Mouse (Mus musculus) neural tube, embryonic 12.5 days (tissue): ENCODE results near the gene Gga3. TPM values are rescaled to one million over a fixed set of nuclear protein-coding genes. Genes with fewer than 3 reads are reported as not detected.

Source experiments
- ATAC-seq: fragments of 200-750 bp; cut with Nextera tagmentation; 2 replicates; pipeline ENCODE4 v1.8.0; 2017; ENCODE audit warnings: low read depth, mild to moderate bottlenecking, moderate TSS enrichment, moderate library complexity; ENCODE audit not compliant: low FRiP score
- H3K27ac ChIP-seq: fragments of 300-500 bp; sonication (generic); 2 replicates; pipeline ENCODE4 v1.5.1; 2016
- H3K27me3 ChIP-seq: fragments of 300-500 bp; sonication (generic); replicated peaks from 2 replicates; pipeline ENCODE4 v1.6.1; 2016; ENCODE audit warnings: mild to moderate bottlenecking
- H3K36me3 ChIP-seq: fragments of 300-500 bp; sonication (generic); 2 replicates; pipeline ENCODE4 v1.6.1; 2016; ENCODE audit warnings: mild to moderate bottlenecking
- H3K4me1 ChIP-seq: fragments of 300-500 bp; sonication (generic); 2 replicates; pipeline ENCODE4 v1.6.1; 2016
- H3K4me2 ChIP-seq: fragments of 300-500 bp; sonication (generic); replicated peaks from 2 replicates; pipeline ENCODE4 v1.6.1; 2016; ENCODE audit warnings: mild to moderate bottlenecking
- H3K4me3 ChIP-seq: fragments of 300-500 bp; sonication (generic); 2 replicates; pipeline ENCODE4 v1.5.1; 2016
- H3K9ac ChIP-seq: fragments of 300-500 bp; sonication (generic); 2 replicates; pipeline ENCODE4 v1.6.1; 2016; ENCODE audit warnings: mild to moderate bottlenecking
- H3K9me3 ChIP-seq: fragments of 300-500 bp; sonication (generic); 2 replicates; pipeline ENCODE4 v1.6.1; 2016; ENCODE audit warnings: mild to moderate bottlenecking
- WGBS: fragments of 180-500 bp; shearing (Covaris S2); methylation state at CpG from one replicate; pipeline ENCODE4 v1.1.7; 2016; 5-methylcytosine and 5-hydroxymethylcytosine counted together
- polyA plus RNA-seq: library from polyadenylated mRNA; unstranded; fragments of >200 nt; fragmentation: Nextera tagmentation; extraction: Ambion mirVana; gene quantifications from 2 replicates; pipeline ENCODE4 v1.2.1, GENCODE M21; 2016

Gga3 gene
- polyA plus RNA-seq, 1 experiment from 2014 or later, result 38.5 TPM

DNA sequence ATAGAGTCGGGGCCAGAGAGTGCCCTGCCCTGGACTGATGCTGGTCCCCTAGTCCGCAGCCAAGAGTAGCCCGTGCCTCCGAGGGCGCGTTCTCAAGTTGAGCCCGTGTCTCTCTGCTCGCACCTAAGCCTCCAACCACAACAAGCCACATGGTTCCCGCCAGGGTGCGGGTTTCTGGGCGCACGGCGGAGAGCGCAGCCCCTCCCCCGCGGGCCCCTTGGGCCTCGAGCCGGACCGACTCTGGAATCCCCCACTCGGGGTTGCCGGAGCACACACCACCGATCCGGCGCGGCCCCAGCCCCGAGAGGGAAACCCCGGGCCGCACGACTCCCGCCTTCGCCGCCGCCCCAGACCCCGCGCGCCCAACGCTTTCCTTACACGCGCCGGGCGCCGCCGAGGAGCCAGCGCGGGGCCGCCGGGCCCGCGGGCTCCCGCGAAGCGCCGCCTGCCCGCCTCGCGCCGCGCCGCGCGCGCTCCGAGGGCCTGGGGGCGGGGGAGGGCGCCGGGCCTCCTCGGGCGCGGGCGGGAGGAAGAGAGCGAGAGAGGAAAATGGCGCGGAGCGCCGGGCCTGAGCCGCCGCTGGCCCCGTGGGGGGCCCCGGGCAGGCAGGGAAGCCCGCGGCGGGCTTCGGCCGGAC, 68.3 kb downstream of the Gga3 start:
- H3K4me1 ChIP-seq, result peaks cover 9% of the 10 kb centered on the region; the same call in 1 of the 2 replicates
- H3K36me3 ChIP-seq, result peaks cover 26% of the 10 kb centered on the region
- H3K27ac ChIP-seq, result peak overlapping the region; percentile 99
- peak overlapping the region; percentile 96 for H3K4me3 ChIP-seq
- ATAC-seq, result peak; percentile 77
- H3K4me2 ChIP-seq, result peak overlapping the region; percentile 70
- H3K9me3 ChIP-seq, result no peaks in the 10 kb centered on the region
- under 1% methylated on average over 82 of the region's 84 CpGs for WGBS
- H3K9ac ChIP-seq, result peak overlapping the region; percentile 92
- no peaks in the 10 kb centered on the region for H3K27me3 ChIP-seq

GRCm38 (mm10) chr11:115534759-115535371, 69.0 kb downstream of the Gga3 start:
- Histone ChIP-seq H3K36me3 (peaks cover 32% of the 10 kb centered on the region), H3K9me3 (no peaks in the 10 kb centered on the region), H3K4me3 (peak overlapping the region; percentile 96), H3K9ac (peak overlapping the region; percentile 92), H3K4me2 (peak overlapping the region; percentile 70), H3K27ac (peak overlapping the region; percentile 99), H3K27me3 (no peaks in the 10 kb centered on the region), H3K4me1 (peaks cover 9% of the 10 kb centered on the region; the same call in 1 of the 2 replicates)
- no peak for ATAC-seq
- 9% methylated on average over 11 of the region's 11 CpGs for WGBS

Other genes starting within 250 kb of the Gga3 start
- 28.9 and 30.3 TPM in 2 replicates for gene Hid1, start 236.3 kb downstream of the Gga3 start, polyA plus RNA-seq
- 30.0 and 30.1 TPM in 2 replicates for gene Cdr2l, start 222.1 kb downstream of the Gga3 start, polyA plus RNA-seq
- gene Mrpl58, start 200.3 kb downstream of the Gga3 start, polyA plus RNA-seq, result 193 and 199 TPM in 2 replicates
- gene Atp5h, start 184.1 kb downstream of the Gga3 start, polyA plus RNA-seq, result 890 and 895 TPM in 2 replicates
- 29.7 and 29.9 TPM in 2 replicates for gene Kctd2, start 183.9 kb downstream of the Gga3 start, polyA plus RNA-seq
- not detected in 2 replicates for gene Trim80, start 163.5 kb downstream of the Gga3 start, polyA plus RNA-seq
- 0.09 and 0.14 TPM in 2 replicates for gene Slc16a5, start 141.6 kb downstream of the Gga3 start, polyA plus RNA-seq
- 12.9 and 13.1 TPM in 2 replicates for gene Armc7, start 128.4 kb downstream of the Gga3 start, polyA plus RNA-seq
- 84.8 and 87.1 TPM in 2 replicates for gene Nt5c, start 112.2 kb downstream of the Gga3 start, polyA plus RNA-seq
- 999 and 1,042 TPM in 2 replicates for gene Jpt1, start 89.7 kb downstream of the Gga3 start, polyA plus RNA-seq
- gene Sumo2, start 67.8 kb downstream of the Gga3 start, polyA plus RNA-seq, result 1,184 and 1,219 TPM in 2 replicates
- 141 and 143 TPM in 2 replicates for gene Nup85, start 39.6 kb downstream of the Gga3 start, polyA plus RNA-seq
- 85.2 and 90.2 TPM in 2 replicates for gene Mrps7, start 126 bp downstream of the Gga3 start, polyA plus RNA-seq
- gene Mif4gd, start 8.9 kb upstream of the Gga3 start, polyA plus RNA-seq, result 11.6 and 12.5 TPM in 2 replicates
- gene Slc25a19, start 24.2 kb upstream of the Gga3 start, polyA plus RNA-seq, result 27.5 and 28.2 TPM in 2 replicates
- gene Grb2, start 104.5 kb upstream of the Gga3 start, polyA plus RNA-seq, result 173 and 186 TPM in 2 replicates
- 32.6 and 34.7 TPM in 2 replicates for gene Tmem94, start 161.4 kb upstream of the Gga3 start, polyA plus RNA-seq
- gene Caskin2, start 209.6 kb upstream of the Gga3 start, polyA plus RNA-seq, result 14.4 and 16.7 TPM in 2 replicates
- 26.4 and 30.7 TPM in 2 replicates for gene Tsen54, start 210.7 kb upstream of the Gga3 start, polyA plus RNA-seq
- 3.9 and 5.7 TPM in 2 replicates for gene Llgl2, start 220.0 kb upstream of the Gga3 start, polyA plus RNA-seq